Mouse (Mus musculus): ENCODE results near the gene Rgs7.

The Rgs7 gene

GRCm38 (mm10) chr1:175028267-175028666 lies 464.0 kb downstream of the Rgs7 start:
- in situ Hi-C loops (cut with MboI, MseI), result no loop called here

GRCm38 (mm10) chr1:175025781-175026309 lies 466.5 kb downstream of the Rgs7 start:
- in situ Hi-C loops (cut with MboI, MseI), result no loop called here

- in situ Hi-C loops (cut with MboI, MseI), result no loop called here
Observed at GRCm38 (mm10) chr1:175024136-175024535, 468.2 kb downstream of the Rgs7 start.

Data from T-helper 1 cell (primary cell).